ENCODE assay signal across 21 mouse cellular contexts in genomic region chr15:101542543-101542942, GRCm38 (mm10). TPM values are rescaled to one million over a fixed set of nuclear protein-coding genes. Genes with fewer than 3 reads are reported as not detected.
DNase-seq lines count a peak whose midpoint lies in the region; ATAC-seq lines count a peak whose summit lies in the region.
"Had no signal": no experiment of that assay in that cellular context is flagged by ENCODE, and none has a peak within 500 bp of the region (broad histone marks: within the 10 kb centered on the region; RNA-seq: fewer than 3 reads in every experiment).

No protein-coding gene starts in this region.

- 63% methylated on average over 9 of the region's 9 CpGs for WGBS in forebrain, embryonic 10.5 days
- WGBS in forebrain, embryonic 14.5 days: 51% methylated on average over 8 of the region's 9 CpGs
- 70% methylated on average over 9 of the region's 9 CpGs for WGBS in kidney, embryonic 16.5 days

- H3K4me1 ChIP-seq in forebrain, embryonic 10.5 days: peaks cover 23% of the 10 kb centered on the region
- no peaks in the 10 kb centered on the region for H3K4me1 ChIP-seq in forebrain, embryonic 14.5 days (ENCODE audit: control insufficient read depth, insufficient read depth, low read length)
- H3K4me1 ChIP-seq in kidney, embryonic 16.5 days (ENCODE audit: insufficient read depth, low read length): peaks cover 10% of the 10 kb centered on the region; the same call in 1 of the 2 replicates
- H3K4me1 ChIP-seq: heart, embryonic 15.5 days; liver, embryonic 15.5 days; midbrain, embryonic 12.5 days had no signal

- no peak for DNase-seq in forebrain, embryonic 10.5 days (ENCODE audit: extremely low spot score, low spot score)
- no peak for DNase-seq in forebrain, embryonic 14.5 days (ENCODE audit: low spot score)
- DNase-seq in kidney, postnatal 4 days: peak; percentile 40 to 53
- DNase-seq in A20 (ENCODE audit: low read depth, low spot score) (peak; percentile 33), R1 (ENCODE audit: low read depth, low spot score) (peak; percentile 11)
- DNase-seq in embryo, embryonic 9.5 days (ENCODE audit: extremely low spot score): no peak
- DNase-seq: embryo, embryonic 11 days; forebrain, postnatal 0 days; gastrocnemius, adult 2 months; heart, adult 18-20 months; kidney, postnatal 25 days; left cerebral cortex, postnatal 4 days had no signal

- H3K9ac ChIP-seq in forebrain, embryonic 14.5 days (ENCODE audit: low read length): no peak overlapping the region
- no peak overlapping the region for H3K9ac ChIP-seq in kidney, embryonic 16.5 days (replicated peaks; ENCODE audit: low read length)
- H3K9ac ChIP-seq: forebrain, postnatal 0 days; heart, embryonic 15.5 days; liver, embryonic 15.5 days; midbrain, embryonic 12.5 days had no signal

- no peak overlapping the region for H3K4me3 ChIP-seq in forebrain, embryonic 10.5 days
- no peak overlapping the region for H3K4me3 ChIP-seq in forebrain, embryonic 14.5 days (ENCODE audit: low read depth, low read length)
- no peak overlapping the region for H3K4me3 ChIP-seq in kidney, embryonic 16.5 days (ENCODE audit: low read length)
- H3K4me3 ChIP-seq: gastrocnemius, adult 2 months; heart, embryonic 15.5 days; liver, embryonic 15.5 days; midbrain, embryonic 12.5 days had no signal

- H3K27me3 ChIP-seq in forebrain, embryonic 10.5 days (ENCODE audit: poor library complexity, severe bottlenecking): no peaks in the 10 kb centered on the region
- H3K27me3 ChIP-seq in forebrain, embryonic 14.5 days (replicated peaks; ENCODE audit: control insufficient read depth, insufficient read depth, low read length): no peaks in the 10 kb centered on the region
- H3K27me3 ChIP-seq in kidney, embryonic 16.5 days (ENCODE audit: insufficient read depth, low read length): no peaks in the 10 kb centered on the region
- H3K27me3 ChIP-seq: liver, embryonic 15.5 days; Patski had no signal

- no peaks in the 10 kb centered on the region for H3K9me3 ChIP-seq in forebrain, embryonic 10.5 days
- no peaks in the 10 kb centered on the region for H3K9me3 ChIP-seq in forebrain, embryonic 14.5 days (replicated peaks; ENCODE audit: control insufficient read depth, low read length)
- no peaks in the 10 kb centered on the region for H3K9me3 ChIP-seq in kidney, embryonic 16.5 days (ENCODE audit: low read length)
- H3K9me3 ChIP-seq: heart, embryonic 15.5 days; liver, embryonic 15.5 days; midbrain, embryonic 12.5 days had no signal

- H3K27ac ChIP-seq in forebrain, embryonic 10.5 days: 0 out of 2 replicates have a peak overlapping the region, but pooled peaks have one; percentile 9
- H3K27ac ChIP-seq in forebrain, embryonic 14.5 days (ENCODE audit: low read depth, low read length): no peak overlapping the region
- no peak overlapping the region for H3K27ac ChIP-seq in kidney, embryonic 16.5 days (ENCODE audit: low read length)
- H3K27ac ChIP-seq: gastrocnemius, adult 2 months; heart, embryonic 15.5 days; liver, embryonic 15.5 days; macrophage; midbrain, embryonic 12.5 days had no signal

- no peaks in the 10 kb centered on the region for H3K36me3 ChIP-seq in forebrain, embryonic 10.5 days (replicated peaks)
- H3K36me3 ChIP-seq in forebrain, embryonic 14.5 days (ENCODE audit: control insufficient read depth, insufficient read depth, low read length): no peaks in the 10 kb centered on the region
- no peaks in the 10 kb centered on the region for H3K36me3 ChIP-seq in kidney, embryonic 16.5 days (ENCODE audit: insufficient read depth, low read length)
- H3K36me3 ChIP-seq: heart, embryonic 15.5 days; liver, embryonic 15.5 days; midbrain, embryonic 12.5 days had no signal

- no peak for ATAC-seq in forebrain, embryonic 14.5 days
- ATAC-seq in kidney, embryonic 16.5 days (ENCODE audit: low FRiP score, low TSS enrichment): no peak
- ATAC-seq: forebrain, postnatal 0 days; Patski had no signal

- no peak overlapping the region for H3K4me2 ChIP-seq in forebrain, embryonic 14.5 days (ENCODE audit: low read length)
- no peak overlapping the region for H3K4me2 ChIP-seq in kidney, embryonic 16.5 days (replicated peaks; ENCODE audit: low read depth, low read length)
- H3K4me2 ChIP-seq: heart, embryonic 15.5 days; liver, embryonic 15.5 days; midbrain, embryonic 12.5 days had no signal

RNA-seq across cellular contexts. Expression of gene Krt82, which starts 7.9 kb away (rescaled TPM):
- polyA plus RNA-seq in forebrain, embryonic 10.5 days (2016; fragmentation: Nextera tagmentation; extraction: Ambion mirVana): not detected in 2 replicates
- not detected in 2 replicates for polyA plus RNA-seq in forebrain, embryonic 14.5 days (2014; fragmentation: Nextera tagmentation; extraction: Ambion mirVana)
- polyA plus RNA-seq in kidney, embryonic 16.5 days (2015; fragmentation: Nextera tagmentation; extraction: Ambion mirVana): not detected in 2 replicates
- polyA plus RNA-seq: brain, embryonic 14.5 days; forebrain, postnatal 0 days; heart, embryonic 15.5 days; liver, embryonic 15.5 days; macrophage; midbrain, embryonic 12.5 days; Patski; spleen, adult 2 months; stomach, embryonic 16.5 days had no signal

RNA-seq across cellular contexts. Expression of gene Krt84, which starts 9.9 kb away (rescaled TPM):
- polyA plus RNA-seq in forebrain, embryonic 10.5 days (2016; fragmentation: Nextera tagmentation; extraction: Ambion mirVana): not detected in 2 replicates
- polyA plus RNA-seq in forebrain, embryonic 14.5 days (2014; fragmentation: Nextera tagmentation; extraction: Ambion mirVana): not detected in 2 replicates
- polyA plus RNA-seq in kidney, embryonic 16.5 days (2015; fragmentation: Nextera tagmentation; extraction: Ambion mirVana): not detected in 2 replicates
- polyA plus RNA-seq: brain, embryonic 14.5 days; forebrain, postnatal 0 days; heart, embryonic 15.5 days; liver, embryonic 15.5 days; macrophage; midbrain, embryonic 12.5 days; Patski; spleen, adult 2 months; stomach, embryonic 16.5 days had no signal

RNA-seq across cellular contexts. Expression of gene Krt90, which starts 20.2 kb away (rescaled TPM):
- 0.75 and 0.88 TPM in 2 replicates for polyA plus RNA-seq in forebrain, embryonic 10.5 days (2016; fragmentation: Nextera tagmentation; extraction: Ambion mirVana)
- 0.09 and 0.10 TPM in 2 replicates for polyA plus RNA-seq in forebrain, embryonic 14.5 days (2014; fragmentation: Nextera tagmentation; extraction: Ambion mirVana)
- 0.10 and 0.15 TPM in 2 replicates for polyA plus RNA-seq in kidney, embryonic 16.5 days (2015; fragmentation: Nextera tagmentation; extraction: Ambion mirVana)
- polyA plus RNA-seq: heart, embryonic 15.5 days; liver, embryonic 15.5 days; macrophage; spleen, adult 2 months had no signal

RNA-seq across cellular contexts. Expression of gene Gm49425, which starts 25.5 kb away (rescaled TPM):
- polyA plus RNA-seq in forebrain, embryonic 10.5 days (2016; fragmentation: Nextera tagmentation; extraction: Ambion mirVana): not detected in 2 replicates
- polyA plus RNA-seq in forebrain, embryonic 14.5 days (2014; fragmentation: Nextera tagmentation; extraction: Ambion mirVana): not detected in 2 replicates
- polyA plus RNA-seq in kidney, embryonic 16.5 days (2015; fragmentation: Nextera tagmentation; extraction: Ambion mirVana): not detected in 2 replicates
- polyA plus RNA-seq: brain, embryonic 14.5 days; forebrain, postnatal 0 days; heart, embryonic 15.5 days; liver, embryonic 15.5 days; macrophage; midbrain, embryonic 12.5 days; Patski; spleen, adult 2 months; stomach, embryonic 16.5 days had no signal

RNA-seq across cellular contexts. Expression of gene Krt75, which starts 31.2 kb away (rescaled TPM):
- polyA plus RNA-seq in forebrain, embryonic 10.5 days (2016; fragmentation: Nextera tagmentation; extraction: Ambion mirVana): not detected in 2 replicates
- polyA plus RNA-seq in forebrain, embryonic 14.5 days (2014; fragmentation: Nextera tagmentation; extraction: Ambion mirVana): 0.06 TPM in 1 of 2 replicates, not detected in the other
- 0.27 and 0.32 TPM in 2 replicates for polyA plus RNA-seq in kidney, embryonic 16.5 days (2015; fragmentation: Nextera tagmentation; extraction: Ambion mirVana)
- polyA plus RNA-seq: liver, embryonic 15.5 days; macrophage; midbrain, embryonic 12.5 days; Patski; spleen, adult 2 months had no signal

Comparison
In these comparisons a context has a peak if more than half of its experiments do, and no peak if none do; other contexts are left out.
1. DNase-seq: peak in kidney, postnatal 4 days (2 of 2), A20 (single experiment) and R1 (single experiment); none in forebrain, embryonic 10.5 days (single experiment), forebrain, embryonic 14.5 days (single experiment) and embryo, embryonic 9.5 days (single experiment).